Mouse (Mus musculus) CH12.LX (cell line): ENCODE data around the gene Sgf29. TPM values are rescaled to one million over a fixed set of nuclear protein-coding genes. Genes with fewer than 3 reads are reported as not detected.

ENCODE experiments used
- DNase-seq: peaks from one replicate; pipeline ENCODE4 v3.0.0-alpha.2; 2013; ENCODE audit errors: extremely low read depth
- H3K27ac ChIP-seq: 2 replicates; pipeline ENCODE4 v1.5.1; 2012; ENCODE audit warnings: low read depth, mild to moderate bottlenecking, control low read depth, moderate library complexity; ENCODE audit not compliant: insufficient read depth
- H3K27me3 ChIP-seq: replicated peaks from 2 replicates; pipeline ENCODE3; 2012; ENCODE audit warnings: inconsistent platforms
- H3K36me3 ChIP-seq, 2 experiments: replicated peaks in 1 of 2; 2 replicates each; pipeline versions ENCODE3 to v1.6.1; 2012; ENCODE audit warnings: inconsistent platforms in 1 of 2, low read length in 1 of 2, mild to moderate bottlenecking in 1 of 2, mixed read lengths in 1 of 2, moderate library complexity in 1 of 2; ENCODE audit not compliant: control insufficient read depth in 1 of 2, insufficient read depth in 1 of 2
- H3K4me1 ChIP-seq, 2 experiments: 2 replicates each; pipeline ENCODE4 v1.6.1; 2012; ENCODE audit warnings: inconsistent platforms in 1 of 2, moderate library complexity in 1 of 2; ENCODE audit not compliant: insufficient read depth in 2 of 2, control insufficient read depth in 1 of 2
- H3K4me2 ChIP-seq: 2 replicates; pipeline ENCODE4 v1.6.1; 2012; ENCODE audit warnings: low read depth, mild to moderate bottlenecking, control low read depth; ENCODE audit not compliant: poor library complexity, insufficient read depth, severe bottlenecking
- H3K4me3 ChIP-seq, 3 experiments: fragments of 150-350 bp in 1 of 3; sonication (generic) in 1 of 3; replicated peaks in 1 of 3; 2 replicates each; pipeline versions ENCODE3 to v1.5.1; 2011 to 2012; ENCODE audit warnings: low read depth in 2 of 3, low read length in 2 of 3, mild to moderate bottlenecking in 2 of 3, moderate library complexity in 2 of 3, control low read depth in 1 of 3, improper control_type of control experiment in 1 of 3, inconsistent platforms in 1 of 3, mixed read lengths in 1 of 3; ENCODE audit not compliant: poor library complexity in 1 of 3
- H3K79me2 ChIP-seq: replicated peaks from 2 replicates; pipeline ENCODE4 v1.6.1; 2012; ENCODE audit warnings: mild to moderate bottlenecking, moderate library complexity; ENCODE audit not compliant: control insufficient read depth, poor library complexity, insufficient read depth, severe bottlenecking; ENCODE audit errors: extremely low read depth
- H3K9ac ChIP-seq: 2 replicates; pipeline ENCODE4 v1.6.1; 2012; ENCODE audit warnings: low read depth, mild to moderate bottlenecking, control low read depth, moderate library complexity; ENCODE audit not compliant: insufficient read depth
- H3K9me3 ChIP-seq: replicated peaks from 2 replicates; pipeline ENCODE3; 2012; ENCODE audit warnings: low read length, inconsistent platforms, mixed read lengths
- BHLHE40 ChIP-seq: IDR thresholded peaks from 2 replicates; pipeline ENCODE4 v1.6.1; 2011; ENCODE audit warnings: mild to moderate bottlenecking, low read depth, low read length, improper control_type of control experiment
- CHD2 ChIP-seq: IDR thresholded peaks from 2 replicates; pipeline ENCODE4 v1.6.1; 2011; ENCODE audit warnings: low read length, improper control_type of control experiment
- CTCF ChIP-seq, 2 experiments: IDR thresholded peaks in 1 of 2; conservative IDR thresholded peaks in 1 of 2; 2 replicates each; pipeline ENCODE4 v1.5.1; 2011 to 2012; ENCODE audit warnings: low read depth in 2 of 2, low read length in 2 of 2, improper control_type of control experiment in 1 of 2, inconsistent platforms in 1 of 2, mild to moderate bottlenecking in 1 of 2, moderate library complexity in 1 of 2
- E2F4 ChIP-seq: IDR thresholded peaks from 2 replicates; pipeline ENCODE4 v1.6.1; 2011; ENCODE audit warnings: low read depth, low read length, improper control_type of control experiment; ENCODE audit not compliant: insufficient replicate concordance
- ELF1 ChIP-seq: IDR thresholded peaks from 2 replicates; pipeline ENCODE4 v1.6.1; 2014; ENCODE audit warnings: low read depth, mild to moderate bottlenecking, inconsistent platforms, low read length, improper control_type of control experiment
- EP300 ChIP-seq: IDR thresholded peaks from 2 replicates; pipeline ENCODE4 v1.6.1; 2011; ENCODE audit warnings: low read length, improper control_type of control experiment
- GABPA ChIP-seq: IDR thresholded peaks from 2 replicates; pipeline ENCODE4 v1.6.1; 2012; ENCODE audit warnings: low read depth, low read length, improper control_type of control experiment, inconsistent platforms; ENCODE audit not compliant: insufficient replicate concordance
- HCFC1 ChIP-seq: IDR thresholded peaks from 2 replicates; pipeline ENCODE4 v1.6.1; 2012; ENCODE audit warnings: low read depth, mild to moderate bottlenecking, inconsistent platforms, low read length, improper control_type of control experiment
- JUND ChIP-seq: conservative IDR thresholded peaks from 2 replicates; pipeline ENCODE4 v1.6.1; 2011; ENCODE audit warnings: low read depth, low read length, improper control_type of control experiment
- KAT2A ChIP-seq: IDR thresholded peaks from 2 replicates; pipeline ENCODE4 v1.6.1; 2012; ENCODE audit warnings: low read length, improper control_type of control experiment, inconsistent platforms; ENCODE audit not compliant: insufficient replicate concordance
- MAX ChIP-seq: IDR thresholded peaks from 2 replicates; pipeline ENCODE4 v1.6.1; 2011; ENCODE audit warnings: low read length, improper control_type of control experiment
- MAZ ChIP-seq: IDR thresholded peaks from 2 replicates; pipeline ENCODE4 v1.6.1; 2012; ENCODE audit warnings: low read depth, mild to moderate bottlenecking, inconsistent platforms, low read length, improper control_type of control experiment, moderate library complexity
- MXI1 ChIP-seq: IDR thresholded peaks from 2 replicates; pipeline ENCODE4 v1.6.1; 2011; ENCODE audit warnings: mild to moderate bottlenecking, low read depth, low read length, improper control_type of control experiment
- PAX5 ChIP-seq: IDR thresholded peaks from 2 replicates; pipeline ENCODE4 v1.6.1; 2012; ENCODE audit warnings: low read length, inconsistent platforms, mixed read lengths
- POLR2A ChIP-seq: IDR thresholded peaks from 2 replicates; pipeline ENCODE4 v1.6.1; 2011; ENCODE audit warnings: low read depth, mild to moderate bottlenecking, improper control_type of control experiment, low read length
- SIN3A ChIP-seq: IDR thresholded peaks from 2 replicates; pipeline ENCODE4 v1.6.1; 2012; ENCODE audit warnings: low read length, improper control_type of control experiment, inconsistent platforms
- SMC3 ChIP-seq: IDR thresholded peaks from 2 replicates; pipeline ENCODE4 v1.6.1; 2011; ENCODE audit warnings: low read depth, low read length, improper control_type of control experiment
- TBP ChIP-seq: conservative IDR thresholded peaks from 2 replicates; pipeline ENCODE4 v1.6.1; 2011; ENCODE audit warnings: low read depth, low read length, improper control_type of control experiment
- USF1 ChIP-seq: IDR thresholded peaks from 2 replicates; pipeline ENCODE4 v1.6.1; 2014; ENCODE audit warnings: low read depth, mild to moderate bottlenecking, inconsistent platforms, low read length, improper control_type of control experiment
- ZC3H11A ChIP-seq: IDR thresholded peaks from 2 replicates; pipeline ENCODE4 v1.6.1; 2012; ENCODE audit warnings: low read depth, mild to moderate bottlenecking, inconsistent platforms, low read length, improper control_type of control experiment
- ZNF384 ChIP-seq: IDR thresholded peaks from 2 replicates; pipeline ENCODE4 v1.6.1; 2012; ENCODE audit warnings: low read depth, low read length, improper control_type of control experiment, inconsistent platforms
- dilution Hi-C: fragments of 300-500 bp; cut with MboI; formaldehyde crosslinking; loops from 2 replicates; pipeline ENCODE4 v1.14.3; 2020; ENCODE audit warnings: low sequenced_read_pairs; ENCODE audit not compliant: extremely low pct_unique_long_range_greater_than_20kb, extremely low pct_ligation_motif_present
- in situ Hi-C: fragments of 300-500 bp; cut with MboI; formaldehyde crosslinking; loops from 3 replicates; pipeline ENCODE4 v1.14.3; 2019; ENCODE audit warnings: low sequenced_read_pairs, low pct_ligation_motif_present, low pct_unique_long_range_greater_than_20kb, mixed read lengths
- polyA plus RNA-seq: library from polyadenylated mRNA; unstranded; fragments of >175 nt; gene quantifications from 2 replicates; pipeline ENCODE4 v1.2.1, GENCODE M21; 2012; ENCODE audit warnings: low read depth; ENCODE audit not compliant: insufficient read length
- total RNA-seq, 2 experiments: library from RNA; depleted of rRNA; stranded (reverse); fragments of 300-350 nt in 1 of 2; fragments of >200 nt in 1 of 2; gene quantifications; 2 replicates each; pipeline ENCODE4 v1.2.3; 2012 to 2014

Sgf29 gene
- total and polyA plus RNA-seq, 3 experiments: 20.5 to 71.7 (median 55.6) TPM

GRCm38 (mm10) chr7:126607064-126607463 is 42.0 kb upstream of the Sgf29 start:
- no peak overlapping the region for H3K27ac ChIP-seq
- H3K9ac ChIP-seq: no peak overlapping the region
- no peak for DNase-seq
- dilution Hi-C loops: no loop called here
- in situ Hi-C loops: no loop called here
- H3K36me3 ChIP-seq: no peaks in the 10 kb centered on the region
- H3K4me2 ChIP-seq: no peak overlapping the region
- no peak overlapping the region for H3K4me3 ChIP-seq
- H3K9me3 ChIP-seq: no peaks in the 10 kb centered on the region
- peaks cover 19 to 29% of the 10 kb centered on the region in 2 experiments for H3K4me1 ChIP-seq
- no peaks in the 10 kb centered on the region for H3K79me2 ChIP-seq
- H3K27me3 ChIP-seq: no peaks in the 10 kb centered on the region
- no peak for TF ChIP-seq CTCF (conservative IDR thresholded peaks at IDR 0.05 in 1 of 2, IDR thresholded peaks at IDR 0.05 in 1 of 2; ENCODE audit: low read depth in 2 of 2, low read length in 2 of 2)
- TF ChIP-seq CHD2: no peak

GRCm38 (mm10) chr7:126607796-126608195 is 41.3 kb upstream of the Sgf29 start:
- TF ChIP-seq KAT2A: no peak
- TF ChIP-seq TBP: no peak
- no peak for TF ChIP-seq EP300
- TF ChIP-seq MAX: no peak
- Histone ChIP-seq H3K27me3 (no peaks in the 10 kb centered on the region), H3K9ac (no peak overlapping the region), H3K79me2 (no peaks in the 10 kb centered on the region), H3K4me1 (peaks cover 14 to 22% of the 10 kb centered on the region in 2 experiments), H3K27ac (no peak overlapping the region), H3K9me3 (peaks cover 1% of the 10 kb centered on the region), H3K4me2 (no peak overlapping the region), H3K4me3 (no peak overlapping the region), H3K36me3 (no peaks in the 10 kb centered on the region)
- DNase-seq: no peak
- in situ Hi-C loops: no loop called here
- dilution Hi-C loops: no loop called here

GRCm38 (mm10) chr7:126612736-126613135 is 36.4 kb upstream of the Sgf29 start:
- no peak for DNase-seq
- H3K9ac ChIP-seq: no peak overlapping the region
- H3K4me2 ChIP-seq: no peak overlapping the region
- no peak overlapping the region for H3K27ac ChIP-seq
- no peak overlapping the region for H3K4me3 ChIP-seq
- TF ChIP-seq E2F4 (no peak), JUND (no peak)
- H3K36me3 ChIP-seq: no peaks in the 10 kb centered on the region
- peaks cover 4% of the 10 kb centered on the region for H3K9me3 ChIP-seq
- dilution Hi-C loops (no loop called here), in situ Hi-C loops (no loop called here)
- peaks cover 0 to 1% of the 10 kb centered on the region in 2 experiments; a peak in 2 of 4 replicates for H3K4me1 ChIP-seq
- H3K27me3 ChIP-seq: no peaks in the 10 kb centered on the region
- H3K79me2 ChIP-seq: no peaks in the 10 kb centered on the region

GRCm38 (mm10) chr7:126616707-126617106 is 32.4 kb upstream of the Sgf29 start:
- Histone ChIP-seq H3K27ac (no peak overlapping the region), H3K36me3 (peaks cover 0 to 5% of the 10 kb centered on the region in 2 experiments), H3K4me1 (peaks cover 4 to 19% of the 10 kb centered on the region in 2 experiments), H3K27me3 (no peaks in the 10 kb centered on the region), H3K4me2 (no peak overlapping the region), H3K9me3 (peaks cover 4% of the 10 kb centered on the region), H3K4me3 (no peak overlapping the region), H3K79me2 (no peaks in the 10 kb centered on the region), H3K9ac (no peak overlapping the region)
- in situ Hi-C loops (no loop called here), dilution Hi-C loops (no loop called here)
- no peak for DNase-seq
- TF ChIP-seq MAZ: no peak
- no peak for TF ChIP-seq POLR2A
- no peak for TF ChIP-seq GABPA
- TF ChIP-seq KAT2A: no peak
- no peak for TF ChIP-seq MXI1
- TF ChIP-seq ELF1: no peak
- no peak for TF ChIP-seq HCFC1
- TF ChIP-seq TBP: no peak
- TF ChIP-seq ZNF384: no peak
- TF ChIP-seq CTCF (conservative IDR thresholded peaks at IDR 0.05 in 1 of 2, IDR thresholded peaks at IDR 0.05 in 1 of 2; ENCODE audit: low read depth in 2 of 2, low read length in 2 of 2): peak in 1 of 2 experiments; percentile 47; a peak in 2 of 4 replicates
- no peak for TF ChIP-seq USF1
- TF ChIP-seq BHLHE40: no peak
- no peak for TF ChIP-seq ZC3H11A
- TF ChIP-seq SMC3: peak; percentile 62
- no peak for TF ChIP-seq JUND
- no peak for TF ChIP-seq SIN3A
- TF ChIP-seq PAX5: no peak
